Mouse (Mus musculus) midbrain, embryonic 11.5 days (tissue): ENCODE data around the gene Ptms. TPM values are rescaled to one million over a fixed set of nuclear protein-coding genes. Genes with fewer than 3 reads are reported as not detected.

ENCODE experiments used
- ATAC-seq: fragments of 200-750 bp; cut with Nextera tagmentation; 2 replicates; pipeline ENCODE4 v1.8.0; 2017; ENCODE audit warnings: moderate TSS enrichment, moderate library complexity; ENCODE audit not compliant: low FRiP score
- DNase-seq: peaks from one replicate; pipeline ENCODE4 v3.0.0; 2015; ENCODE audit warnings: low spot score; ENCODE audit errors: missing footprints
- H3K27ac ChIP-seq: fragments of 300-500 bp; sonication (generic); 2 replicates; pipeline ENCODE4 v1.5.1; 2014; ENCODE audit warnings: low read depth, low read length
- H3K27me3 ChIP-seq: fragments of 300-500 bp; sonication (generic); 2 replicates; pipeline ENCODE4 v1.6.1; 2014; ENCODE audit warnings: mild to moderate bottlenecking, low read length, moderate library complexity, mixed read lengths; ENCODE audit not compliant: control insufficient read depth, insufficient read depth
- H3K36me3 ChIP-seq: fragments of 300-500 bp; sonication (generic); 2 replicates; pipeline ENCODE4 v1.6.1; 2014; ENCODE audit warnings: mild to moderate bottlenecking, low read length, moderate library complexity, mixed read lengths; ENCODE audit not compliant: control insufficient read depth, insufficient read depth
- H3K4me1 ChIP-seq: fragments of 300-500 bp; sonication (generic); 2 replicates; pipeline ENCODE4 v1.6.1; 2014; ENCODE audit warnings: low read length; ENCODE audit not compliant: control insufficient read depth, insufficient read depth
- H3K4me2 ChIP-seq: fragments of 300-500 bp; sonication (generic); 2 replicates; pipeline ENCODE4 v1.6.1; 2014; ENCODE audit warnings: mild to moderate bottlenecking, moderate library complexity
- H3K4me3 ChIP-seq: fragments of 300-500 bp; sonication (generic); 2 replicates; pipeline ENCODE4 v1.5.1; 2014; ENCODE audit warnings: low read depth, low read length
- H3K9ac ChIP-seq: fragments of 300-500 bp; sonication (generic); 2 replicates; pipeline ENCODE4 v1.6.1; 2014; ENCODE audit warnings: low read length
- H3K9me3 ChIP-seq: fragments of 300-500 bp; sonication (generic); 2 replicates; pipeline ENCODE4 v1.6.1; 2016; ENCODE audit warnings: low read length; ENCODE audit not compliant: control insufficient read depth
- WGBS: fragments of 180-500 bp; shearing (Covaris S2); extraction: QIAGEN DNeasy Blood & Tissue Kit; methylation state at CpG from one replicate; pipeline ENCODE4 v1.1.7; 2014; 5-methylcytosine and 5-hydroxymethylcytosine counted together
- polyA plus RNA-seq: library from polyadenylated mRNA; unstranded; fragments of >200 nt; fragmentation: Nextera tagmentation; extraction: Ambion mirVana; gene quantifications from 2 replicates; pipeline ENCODE4 v1.2.1, GENCODE M21; 2014

Gene Ptms
- polyA plus RNA-seq, 1 experiment from 2014 or later = 288 TPM

GRCm38 (mm10) chr6:124885956-124886381 is 33.9 kb downstream of the Ptms start:
- Histone ChIP-seq H3K9ac (no peak overlapping the region), H3K4me2 (no peak overlapping the region), H3K4me3 (no peak overlapping the region), H3K27me3 (no peaks in the 10 kb centered on the region), H3K36me3 (no peaks in the 10 kb centered on the region), H3K4me1 (no peaks in the 10 kb centered on the region), H3K9me3 (no peaks in the 10 kb centered on the region), H3K27ac (no peak overlapping the region)
- no peak for DNase-seq
- 92% methylated on average over 8 of the region's 8 CpGs for WGBS
- ATAC-seq = no peak

- WGBS = 78% methylated on average over 10 of the region's 10 CpGs
Observed at GRCm38 (mm10) chr6:124884714-124885500, 35.0 kb downstream of the Ptms start.

GRCm38 (mm10) chr6:124883351-124883750 is 36.6 kb downstream of the Ptms start:
- no peaks in the 10 kb centered on the region for H3K36me3 ChIP-seq
- no peak for ATAC-seq
- H3K27me3 ChIP-seq = no peaks in the 10 kb centered on the region
- H3K27ac ChIP-seq = no peak overlapping the region
- no peaks in the 10 kb centered on the region for H3K9me3 ChIP-seq
- DNase-seq = no peak
- H3K4me2 ChIP-seq = no peak overlapping the region
- H3K4me1 ChIP-seq = no peaks in the 10 kb centered on the region
- H3K9ac ChIP-seq = no peak overlapping the region
- 74% methylated on average over 10 of the region's 10 CpGs for WGBS
- H3K4me3 ChIP-seq = no peak overlapping the region

More at GRCm38 (mm10) chr6:124884714-124885500, 35.0 kb downstream of the Ptms start:
- Histone ChIP-seq H3K36me3 (no peaks in the 10 kb centered on the region), H3K4me2 (no peak overlapping the region), H3K9ac (no peak overlapping the region), H3K9me3 (no peaks in the 10 kb centered on the region), H3K27ac (no peak overlapping the region), H3K4me1 (no peaks in the 10 kb centered on the region), H3K4me3 (no peak overlapping the region), H3K27me3 (no peaks in the 10 kb centered on the region)
- DNase-seq (no peak), ATAC-seq (no peak)

GRCm38 (mm10) chr6:124881821-124882220 is 38.1 kb downstream of the Ptms start:
- Histone ChIP-seq H3K27ac (no peak overlapping the region), H3K4me1 (no peaks in the 10 kb centered on the region), H3K9ac (no peak overlapping the region), H3K36me3 (no peaks in the 10 kb centered on the region), H3K27me3 (no peaks in the 10 kb centered on the region), H3K4me2 (no peak overlapping the region), H3K9me3 (no peaks in the 10 kb centered on the region), H3K4me3 (no peak overlapping the region)
- 91% methylated on average over 9 of the region's 9 CpGs for WGBS
- DNase-seq (no peak), ATAC-seq (no peak)

- DNase-seq (no peak), ATAC-seq (no peak)
- Histone ChIP-seq H3K4me3 (no peak overlapping the region), H3K36me3 (no peaks in the 10 kb centered on the region), H3K27ac (no peak overlapping the region), H3K4me2 (no peak overlapping the region), H3K9ac (no peak overlapping the region), H3K27me3 (no peaks in the 10 kb centered on the region), H3K4me1 (no peaks in the 10 kb centered on the region), H3K9me3 (no peaks in the 10 kb centered on the region)
- 63% methylated on average over 6 of the region's 6 CpGs for WGBS
Observed at GRCm38 (mm10) chr6:124879390-124879789, 40.5 kb downstream of the Ptms start.

GRCm38 (mm10) chr6:124874348-124874747 is 45.6 kb downstream of the Ptms start:
- no peaks in the 10 kb centered on the region for H3K27me3 ChIP-seq
- no peak overlapping the region for H3K27ac ChIP-seq
- ATAC-seq (no peak), DNase-seq (no peak)
- no peaks in the 10 kb centered on the region for H3K36me3 ChIP-seq
- no peak overlapping the region for H3K4me3 ChIP-seq
- no peaks in the 10 kb centered on the region for H3K9me3 ChIP-seq
- no peaks in the 10 kb centered on the region for H3K4me1 ChIP-seq
- no peak overlapping the region for H3K9ac ChIP-seq
- WGBS = 54% methylated on average over 2 of the region's 3 CpGs
- no peak overlapping the region for H3K4me2 ChIP-seq

- Histone ChIP-seq H3K36me3 (no peaks in the 10 kb centered on the region), H3K27me3 (0 out of 2 replicates have a peak, but pooled peaks cover 3% of the 10 kb centered on the region), H3K4me2 (no peak overlapping the region), H3K4me1 (peaks cover 19% of the 10 kb centered on the region), H3K9ac (0 out of 2 replicates have a peak overlapping the region, but pooled peaks have one; percentile 22), H3K27ac (no peak overlapping the region), H3K9me3 (no peaks in the 10 kb centered on the region), H3K4me3 (no peak overlapping the region)
- no peak for DNase-seq
- no peak for ATAC-seq
- 55% methylated on average over 6 of the region's 7 CpGs for WGBS
Observed at GRCm38 (mm10) chr6:124866560-124866959, 53.3 kb downstream of the Ptms start.

- Histone ChIP-seq H3K4me1 (peaks cover 23% of the 10 kb centered on the region), H3K4me2 (no peak overlapping the region), H3K27ac (no peak overlapping the region), H3K9me3 (no peaks in the 10 kb centered on the region), H3K27me3 (0 out of 2 replicates have a peak, but pooled peaks cover 3% of the 10 kb centered on the region), H3K4me3 (no peak overlapping the region), H3K36me3 (no peaks in the 10 kb centered on the region), H3K9ac (no peak overlapping the region; the same call in 1 of the 2 replicates)
- ATAC-seq (no peak), DNase-seq (no peak)
- 58% methylated on average over 18 of the region's 18 CpGs for WGBS
Observed at GRCm38 (mm10) chr6:124865766-124866362, 54.0 kb downstream of the Ptms start.
